Mouse (Mus musculus) hindbrain, postnatal 0 days (tissue): ENCODE measurements at regions not wholly inside any gene's neighbourhood (a gene's known extent, or its start where the extent isn't known, plus 50 kb on each side); places are given as distances from the start of the nearest gene placed in this dataset.

Source experiments
- ATAC-seq: fragments of 200-750 bp; cut with Nextera tagmentation; 2 replicates; pipeline ENCODE4 v1.8.0; 2017; ENCODE audit warnings: mild to moderate bottlenecking, moderate TSS enrichment, moderate library complexity
- DNase-seq: peaks from one replicate; pipeline ENCODE4 v3.0.0-alpha.2; 2015; ENCODE audit warnings: low spot score
- H3K27ac ChIP-seq: fragments of 300-500 bp; sonication (generic); 2 replicates; pipeline ENCODE4 v1.5.1; 2014; ENCODE audit warnings: mild to moderate bottlenecking
- H3K27me3 ChIP-seq: fragments of 300-500 bp; sonication (generic); 2 replicates; pipeline ENCODE4 v1.6.1; 2014; ENCODE audit warnings: low read length, mixed read lengths; ENCODE audit not compliant: insufficient read depth
- H3K36me3 ChIP-seq: fragments of 300-500 bp; sonication (generic); 2 replicates; pipeline ENCODE4 v1.6.1; 2014; ENCODE audit warnings: low read length, mixed read lengths; ENCODE audit not compliant: insufficient read depth
- H3K4me1 ChIP-seq: fragments of 300-500 bp; sonication (generic); 2 replicates; pipeline ENCODE4 v1.6.1; 2014; ENCODE audit warnings: antibody characterized with exemption, low read length, mixed read lengths; ENCODE audit not compliant: insufficient read depth
- H3K4me2 ChIP-seq: fragments of 300-500 bp; sonication (generic); 2 replicates; pipeline ENCODE4 v1.6.1; 2014; ENCODE audit warnings: low read depth, mild to moderate bottlenecking, low read length, moderate library complexity, mixed read lengths
- H3K4me3 ChIP-seq: fragments of 300-500 bp; sonication (generic); 2 replicates; pipeline ENCODE4 v1.5.1; 2014; ENCODE audit warnings: low read length
- H3K9ac ChIP-seq: fragments of 300-500 bp; sonication (generic); replicated peaks from 2 replicates; pipeline ENCODE4 v1.6.1; 2014; ENCODE audit warnings: mild to moderate bottlenecking, low read length, moderate library complexity, mixed read lengths
- H3K9me3 ChIP-seq: fragments of 300-500 bp; sonication (generic); 2 replicates; pipeline ENCODE4 v1.6.1; 2016; ENCODE audit warnings: low read length, mixed read lengths
- CTCF ChIP-seq: IDR thresholded peaks from 2 replicates; pipeline ENCODE4 v1.5.1; 2016; ENCODE audit warnings: antibody characterized with exemption, control low read depth, low read depth
- WGBS: fragments of 180-500 bp; shearing (Covaris S2); extraction: QIAGEN DNeasy Blood & Tissue Kit; methylation state at CpG from one replicate; pipeline ENCODE4 v1.1.7; 2014; 5-methylcytosine and 5-hydroxymethylcytosine counted together

DNA sequence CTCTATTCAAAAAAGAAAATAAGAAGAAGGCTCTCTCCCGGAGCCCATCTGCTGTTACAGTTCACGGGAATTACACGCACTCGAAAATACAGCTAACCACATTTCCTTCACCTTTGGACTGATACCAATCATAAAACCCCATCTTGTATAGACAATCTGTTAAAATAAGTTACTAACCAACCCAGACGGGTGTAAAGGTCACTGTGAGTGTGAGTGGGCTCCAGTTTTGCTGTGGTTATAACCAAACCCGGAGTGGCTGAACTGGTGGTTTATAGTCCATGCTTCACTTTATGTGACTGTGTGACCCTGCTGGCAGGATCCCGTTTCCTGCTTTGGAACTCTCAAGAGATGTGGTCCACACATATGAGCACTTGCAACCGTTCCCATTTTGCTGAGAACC is 95.1 kb downstream of the Klf5 start:
- no peak for DNase-seq
- no peaks in the 10 kb centered on the region for H3K36me3 ChIP-seq
- H3K9me3 ChIP-seq: no peaks in the 10 kb centered on the region
- no peak for TF ChIP-seq CTCF
- 92% methylated on average over 8 of the region's 8 CpGs for WGBS
- H3K27me3 ChIP-seq: no peaks in the 10 kb centered on the region
- H3K4me2 ChIP-seq: no peak overlapping the region
- H3K4me3 ChIP-seq: no peak overlapping the region
- no peaks in the 10 kb centered on the region for H3K4me1 ChIP-seq
- H3K27ac ChIP-seq: no peak overlapping the region
- no peak overlapping the region for H3K9ac ChIP-seq
- no peak for ATAC-seq

DNA sequence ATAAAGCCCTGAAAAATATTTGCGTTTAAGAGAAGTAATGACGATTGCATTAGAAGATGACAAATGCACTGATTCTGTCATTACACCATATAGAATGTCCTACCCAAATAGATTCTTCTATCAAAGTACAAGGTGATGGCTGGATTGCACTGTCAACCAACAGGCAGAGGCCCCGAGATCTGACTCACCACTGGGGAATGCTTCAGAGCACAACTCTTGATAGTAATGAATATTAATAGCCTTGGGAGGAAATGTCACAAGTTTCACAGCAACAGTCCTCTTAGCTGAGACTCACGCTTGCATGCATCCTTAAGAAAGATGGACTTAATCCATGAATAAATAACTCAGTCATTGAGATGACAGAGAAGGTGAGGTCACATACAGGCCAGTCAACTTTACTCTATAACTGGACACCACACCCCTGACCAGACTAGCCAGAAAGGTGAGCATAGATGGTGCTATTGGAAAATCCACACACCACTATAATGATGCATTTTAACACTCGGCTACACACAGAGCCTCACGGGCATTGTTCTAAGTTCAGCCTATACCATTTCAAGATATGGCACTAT is 104.8 kb downstream of the Klf5 start:
- Histone ChIP-seq H3K4me2 (no peak overlapping the region), H3K4me3 (no peak overlapping the region), H3K27me3 (no peaks in the 10 kb centered on the region), H3K36me3 (no peaks in the 10 kb centered on the region), H3K9ac (no peak overlapping the region), H3K27ac (no peak overlapping the region), H3K4me1 (no peaks in the 10 kb centered on the region), H3K9me3 (no peaks in the 10 kb centered on the region)
- DNase-seq (no peak), ATAC-seq (no peak)
- TF ChIP-seq CTCF: no peak
- WGBS: 81% methylated on average over 6 of the region's 6 CpGs

GRCm38 (mm10) chr14:99405228-99405627 is 106.7 kb downstream of the Klf5 start:
- Histone ChIP-seq H3K4me1 (no peaks in the 10 kb centered on the region), H3K9me3 (no peaks in the 10 kb centered on the region), H3K36me3 (no peaks in the 10 kb centered on the region), H3K4me3 (no peak overlapping the region), H3K27ac (no peak overlapping the region), H3K27me3 (no peaks in the 10 kb centered on the region), H3K9ac (no peak overlapping the region), H3K4me2 (no peak overlapping the region)
- DNase-seq (no peak), ATAC-seq (no peak)
- WGBS: 82% methylated on average over 5 of the region's 5 CpGs
- TF ChIP-seq CTCF: no peak

- no peak overlapping the region for H3K4me2 ChIP-seq
- no peaks in the 10 kb centered on the region for H3K27me3 ChIP-seq
- no peaks in the 10 kb centered on the region for H3K4me1 ChIP-seq
- no peak overlapping the region for H3K27ac ChIP-seq
- WGBS: 77% methylated on average over 5 of the region's 5 CpGs
- no peaks in the 10 kb centered on the region for H3K9me3 ChIP-seq
- H3K4me3 ChIP-seq: no peak overlapping the region
- H3K36me3 ChIP-seq: no peaks in the 10 kb centered on the region
- H3K9ac ChIP-seq: no peak overlapping the region
- DNase-seq: no peak
- no peak for TF ChIP-seq CTCF
- no peak for ATAC-seq
Observed at GRCm38 (mm10) chr14:99411835-99412234, 113.3 kb downstream of the Klf5 start.

GRCm38 (mm10) chr14:99416169-99416568 is 117.7 kb downstream of the Klf5 start:
- Histone ChIP-seq H3K9me3 (no peaks in the 10 kb centered on the region), H3K36me3 (no peaks in the 10 kb centered on the region), H3K4me2 (no peak overlapping the region), H3K4me1 (no peaks in the 10 kb centered on the region), H3K27ac (no peak overlapping the region), H3K9ac (no peak overlapping the region), H3K4me3 (no peak overlapping the region), H3K27me3 (no peaks in the 10 kb centered on the region)
- WGBS: 76% methylated on average over 3 of the region's 3 CpGs
- no peak for DNase-seq
- no peak for TF ChIP-seq CTCF
- no peak for ATAC-seq

DNA sequence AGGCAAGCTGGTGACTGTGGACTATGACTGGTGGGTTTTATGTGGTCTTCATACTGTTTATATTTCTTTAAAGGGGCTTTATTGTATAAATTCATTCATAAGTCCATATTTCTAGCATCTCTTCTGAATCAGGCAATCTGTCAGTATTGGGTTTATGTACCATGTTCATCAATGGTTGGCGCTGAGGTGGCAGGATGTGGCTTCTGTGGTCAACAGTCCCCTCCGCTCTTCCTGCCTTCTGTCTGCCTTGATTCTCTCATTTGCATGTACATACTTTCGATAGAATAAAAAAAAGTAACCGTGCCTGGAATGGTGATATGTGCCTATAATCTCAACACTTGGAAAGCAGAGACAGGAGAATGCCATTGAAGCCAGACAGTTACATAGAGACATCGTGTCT is 120.5 kb downstream of the Klf5 start:
- 94% methylated on average over 5 of the region's 5 CpGs for WGBS
- DNase-seq (no peak), ATAC-seq (no peak)
- Histone ChIP-seq H3K4me1 (no peaks in the 10 kb centered on the region), H3K36me3 (no peaks in the 10 kb centered on the region), H3K9ac (no peak overlapping the region), H3K27me3 (no peaks in the 10 kb centered on the region), H3K27ac (no peak overlapping the region), H3K4me2 (no peak overlapping the region), H3K9me3 (no peaks in the 10 kb centered on the region), H3K4me3 (no peak overlapping the region)
- TF ChIP-seq CTCF: no peak

DNA sequence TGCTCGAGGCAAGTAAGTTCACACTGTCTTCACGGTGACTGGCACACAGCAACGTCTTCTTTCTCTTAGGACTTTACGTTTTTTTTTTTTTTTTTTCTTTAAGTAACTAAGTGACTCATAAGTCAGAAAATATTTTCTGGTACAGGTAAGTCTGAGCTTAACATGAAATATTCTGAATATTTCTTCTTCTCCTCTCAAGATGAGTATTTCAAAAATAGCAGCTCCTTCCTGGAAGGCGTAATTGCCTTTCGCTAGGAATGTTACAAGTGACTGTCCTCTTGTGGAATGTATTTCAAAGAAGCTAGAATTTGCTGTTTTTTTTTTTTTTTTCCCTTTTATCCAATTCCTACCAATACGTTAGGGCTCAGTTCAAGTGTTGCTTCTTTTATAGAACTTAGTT is 124.8 kb downstream of the Klf5 start:
- WGBS: 91% methylated on average over 7 of the region's 7 CpGs
- H3K27me3 ChIP-seq: no peaks in the 10 kb centered on the region
- H3K4me3 ChIP-seq: no peak overlapping the region
- no peak for TF ChIP-seq CTCF
- no peak overlapping the region for H3K27ac ChIP-seq
- no peak for ATAC-seq
- H3K9ac ChIP-seq: no peak overlapping the region
- no peaks in the 10 kb centered on the region for H3K36me3 ChIP-seq
- H3K4me1 ChIP-seq: no peaks in the 10 kb centered on the region
- H3K9me3 ChIP-seq: no peaks in the 10 kb centered on the region
- H3K4me2 ChIP-seq: no peak overlapping the region
- no peak for DNase-seq
